Mouse (Mus musculus): ENCODE measurements around the gene Psmb4. TPM values are rescaled to one million over a fixed set of nuclear protein-coding genes. Genes with fewer than 3 reads are reported as not detected.
"Not testable (repeated sequence)": the region's sequence is repeated elsewhere in the genome, so short reads cannot be mapped to it uniquely, and the experiment has no call there.

Gene Psmb4
- 186 and 205 TPM in 2 replicates for polyA plus RNA-seq (2012; ENCODE audit: insufficient read depth, low replicate concordance)

DNA sequence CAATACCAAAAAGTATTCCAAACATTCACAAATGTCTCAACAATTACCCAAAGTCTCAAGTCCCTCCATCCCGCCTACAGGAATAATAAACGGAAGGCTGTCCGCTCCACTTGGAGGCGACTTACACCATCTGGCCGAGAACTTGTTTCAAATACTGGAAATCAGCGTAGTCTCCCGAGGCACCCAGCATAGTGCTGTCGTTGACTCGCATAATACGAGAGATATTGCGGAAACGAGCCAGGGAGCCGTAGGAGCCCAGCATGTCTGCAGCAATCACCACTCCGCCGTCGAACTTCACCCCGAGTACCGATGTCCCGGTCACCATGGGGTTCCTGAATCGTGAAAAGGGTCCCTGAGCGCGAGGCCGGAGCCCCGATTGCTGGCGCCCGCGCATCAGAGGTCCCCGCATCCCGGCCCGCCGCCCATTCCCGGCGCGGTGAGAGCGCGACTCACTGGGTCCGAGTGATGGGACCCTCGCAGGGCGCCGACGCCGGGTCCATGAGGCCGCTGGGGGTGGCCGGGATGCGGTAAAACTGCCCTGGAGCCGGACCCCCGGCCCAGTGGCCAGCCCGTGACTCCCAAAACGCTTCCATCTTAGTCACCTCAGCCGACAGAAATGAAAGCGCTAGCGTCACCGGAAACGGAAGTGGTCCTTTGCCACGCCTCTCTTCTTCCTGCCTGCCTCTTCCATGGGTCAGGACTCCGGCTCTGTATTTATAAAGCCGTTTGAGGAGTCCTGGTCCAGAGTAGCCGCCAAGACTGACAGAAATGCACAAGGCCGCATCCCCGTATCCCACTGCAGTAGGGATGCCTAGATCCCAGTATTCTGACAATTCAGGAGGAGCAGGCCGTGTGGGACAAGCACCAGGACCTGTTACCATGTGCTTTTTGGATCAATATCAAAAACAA, at the start of gene Psmb4:
Gene Psmb4, minus strand, starts transcription at position 646 of the 909 bp plus-strand sequence.
- no peaks in the 10 kb centered on the region for H3K27me3 ChIP-seq (replicated peaks)
- peaks cover 37% of the 10 kb centered on the region for H3K4me1 ChIP-seq
- peaks cover 42% of the 10 kb centered on the region for H3K36me3 ChIP-seq (replicated peaks; ENCODE audit: low read length)
- H3K4me3 ChIP-seq (replicated peaks): peak within 1 kb of the TSS; percentile 99
- TF ChIP-seq GATA1 (IDR thresholded peaks at IDR 0.05; ENCODE audit: borderline replicate concordance, low read length): no peak
- TF ChIP-seq FLI1 (IDR thresholded peaks at IDR 0.05; ENCODE audit: low read length): peak; percentile 80
- no peaks in the 10 kb centered on the region for H3K9me3 ChIP-seq

DNA sequence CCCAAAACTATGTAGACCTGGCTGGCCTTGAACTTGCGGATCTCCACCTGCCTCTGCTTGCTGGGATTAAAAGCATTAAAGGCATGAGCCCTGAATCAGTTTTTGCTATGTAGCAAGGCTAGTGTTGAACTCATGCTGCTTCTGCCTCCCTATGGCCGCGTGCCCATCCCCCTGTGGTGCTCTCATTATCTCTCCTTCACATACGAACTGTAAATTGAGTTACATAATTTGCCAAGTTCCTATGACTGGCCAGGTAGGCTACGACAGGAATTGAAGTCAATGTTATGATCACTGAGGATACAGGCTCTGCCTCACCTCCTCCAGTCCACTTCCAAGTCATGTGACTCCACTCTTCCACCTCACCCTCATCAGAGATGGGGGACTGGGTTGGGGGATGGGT, 49.4 kb upstream of the Psmb4 start:
- H3K4me3 ChIP-seq (replicated peaks); H3K27me3 ChIP-seq (replicated peaks); H3K9me3 ChIP-seq: not testable (repeated sequence)
- Histone ChIP-seq H3K4me1 (peaks cover 30% of the 10 kb centered on the region), H3K36me3 (replicated peaks; ENCODE audit: low read length) (peaks cover 11% of the 10 kb centered on the region)

DNA sequence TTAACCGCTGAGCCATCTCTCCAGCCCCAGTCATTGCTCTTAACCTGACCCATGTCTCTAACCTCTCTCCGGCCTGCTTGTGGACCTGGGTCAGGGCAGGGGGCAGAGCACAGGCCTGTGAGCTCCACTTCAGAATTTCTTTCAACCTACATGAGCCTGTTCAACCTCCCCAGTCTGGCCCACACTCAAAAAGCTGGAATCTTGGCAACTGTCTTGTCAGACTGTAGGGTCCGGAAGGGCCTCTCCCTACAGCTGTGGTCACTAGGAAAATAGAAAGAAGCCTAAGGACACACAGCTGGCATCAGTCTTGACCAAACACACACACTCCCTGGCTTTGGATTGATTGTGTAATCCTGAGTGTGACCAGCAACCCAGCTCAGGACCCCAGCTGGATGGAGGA, 48.6 kb upstream of the Psmb4 start:
- peaks cover 30% of the 10 kb centered on the region for H3K4me1 ChIP-seq
- not testable (repeated sequence) for H3K4me3 ChIP-seq (replicated peaks); H3K9me3 ChIP-seq; H3K27me3 ChIP-seq (replicated peaks)
- H3K36me3 ChIP-seq (replicated peaks; ENCODE audit: low read length): peaks cover 11% of the 10 kb centered on the region

- not testable (repeated sequence) for H3K36me3 ChIP-seq (replicated peaks; ENCODE audit: low read length); H3K27me3 ChIP-seq (replicated peaks); H3K9me3 ChIP-seq
- Histone ChIP-seq H3K4me3 (replicated peaks) (peak overlapping the region; percentile 42), H3K4me1 (peaks cover 30% of the 10 kb centered on the region)
Observed at GRCm38 (mm10) chr3:94934564-94934963, 47.8 kb upstream of the Psmb4 start.

GRCm38 (mm10) chr3:94933604-94934003, 46.8 kb upstream of the Psmb4 start:
- not testable (repeated sequence) for H3K9me3 ChIP-seq; H3K36me3 ChIP-seq (replicated peaks; ENCODE audit: low read length); H3K27me3 ChIP-seq (replicated peaks)
- H3K4me1 ChIP-seq: peaks cover 30% of the 10 kb centered on the region
- H3K4me3 ChIP-seq (replicated peaks): peak overlapping the region; percentile 82

GRCm38 (mm10) chr3:94932809-94933564, 46.2 kb upstream of the Psmb4 start, which contains the start of gene Selenbp1:
Gene Selenbp1, plus strand, starts transcription at chr3:94933056.
- Histone ChIP-seq H3K4me3 (replicated peaks) (peak within 1 kb of the TSS; percentile 90), H3K27me3 (replicated peaks) (no peaks in the 10 kb centered on the region), H3K9me3 (no peaks in the 10 kb centered on the region), H3K4me1 (peaks cover 33% of the 10 kb centered on the region), H3K36me3 (replicated peaks; ENCODE audit: low read length) (peaks cover 4% of the 10 kb centered on the region)
- TF ChIP-seq GATA1 (IDR thresholded peaks at IDR 0.05; ENCODE audit: borderline replicate concordance, low read length) (no peak), FLI1 (IDR thresholded peaks at IDR 0.05; ENCODE audit: low read length) (no peak)

- not testable (repeated sequence) for H3K4me3 ChIP-seq (replicated peaks); H3K27me3 ChIP-seq (replicated peaks); H3K36me3 ChIP-seq (replicated peaks; ENCODE audit: low read length); H3K9me3 ChIP-seq
- H3K4me1 ChIP-seq: peaks cover 40% of the 10 kb centered on the region
Observed at GRCm38 (mm10) chr3:94932279-94932678, 45.5 kb upstream of the Psmb4 start.

DNA sequence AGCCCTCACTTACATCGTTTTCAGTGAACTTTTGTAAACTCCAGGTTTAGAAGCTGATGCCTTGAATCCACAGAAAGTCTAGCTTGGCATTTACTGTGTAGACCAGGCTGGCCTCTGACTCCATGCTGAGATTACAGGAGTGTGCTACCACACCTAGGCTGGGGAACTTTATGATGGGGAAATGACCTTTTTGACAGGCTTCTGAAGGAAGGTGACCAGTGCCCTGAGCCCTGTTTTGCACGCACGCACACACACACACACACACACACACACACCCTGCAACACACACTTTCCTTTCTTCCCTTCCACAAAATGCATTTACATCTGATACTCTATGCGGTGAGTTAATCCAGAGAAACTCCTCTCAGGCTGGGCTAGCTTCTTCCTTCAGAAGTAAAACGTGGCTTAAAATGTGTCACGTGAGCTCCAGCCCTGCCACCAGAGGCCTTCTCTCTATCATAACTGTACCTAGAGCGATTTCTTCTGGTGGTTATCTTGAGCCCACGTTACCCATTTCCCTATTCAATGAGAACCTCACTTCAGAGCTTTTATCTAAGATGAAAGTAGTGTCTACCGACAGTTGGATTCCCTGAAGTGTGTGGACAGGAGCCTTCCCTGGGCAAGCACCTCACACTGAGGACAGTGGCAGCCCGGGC, 44.8 kb upstream of the Psmb4 start:
- not testable (repeated sequence) for H3K36me3 ChIP-seq (replicated peaks; ENCODE audit: low read length); H3K4me3 ChIP-seq (replicated peaks); H3K27me3 ChIP-seq (replicated peaks); H3K9me3 ChIP-seq
- H3K4me1 ChIP-seq: peaks cover 47% of the 10 kb centered on the region

DNA sequence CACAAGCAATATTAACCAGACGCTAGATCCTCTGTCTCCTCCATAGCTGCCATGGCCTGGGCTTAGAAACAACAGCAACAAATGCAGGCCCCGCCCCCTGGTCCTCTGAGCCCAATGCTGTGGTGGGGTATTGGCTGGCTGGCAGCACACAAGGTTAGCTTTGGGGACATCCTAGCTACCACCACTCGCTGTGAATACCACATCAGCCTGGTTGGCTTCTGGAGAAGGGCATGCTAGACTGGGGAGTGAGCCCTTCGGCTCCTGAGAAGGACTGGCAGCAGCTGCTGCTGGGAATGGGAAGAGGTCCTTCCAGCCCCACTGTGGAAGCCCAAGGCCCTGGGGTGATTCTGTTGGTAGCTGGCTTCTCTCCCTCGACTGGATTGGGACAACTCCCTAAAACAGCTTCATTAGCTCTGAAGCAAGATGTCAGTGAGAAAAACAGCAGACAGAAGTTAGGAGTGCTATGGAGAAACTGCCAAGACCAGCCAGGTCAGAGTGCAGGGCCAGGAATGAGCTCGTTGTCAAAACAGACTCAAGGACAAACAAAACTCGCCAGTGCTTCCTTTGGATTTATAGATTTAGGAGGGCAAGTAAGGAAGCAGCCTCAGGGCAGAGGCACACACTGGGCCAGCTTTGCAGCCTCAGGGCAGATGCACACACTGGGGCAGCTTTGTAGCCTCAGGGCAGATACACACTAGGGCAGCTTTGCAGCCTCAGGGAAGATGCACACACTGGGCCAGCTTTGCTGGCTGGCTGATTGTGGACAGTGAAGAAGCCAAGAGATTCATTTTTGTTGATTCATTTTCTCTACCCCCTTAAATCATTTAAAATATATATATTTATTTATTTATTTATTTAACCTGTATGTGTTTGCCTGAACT, 43.9 kb upstream of the Psmb4 start:
- not testable (repeated sequence) for H3K36me3 ChIP-seq (replicated peaks; ENCODE audit: low read length); H3K9me3 ChIP-seq; H3K4me3 ChIP-seq (replicated peaks); H3K27me3 ChIP-seq (replicated peaks)
- peaks cover 48% of the 10 kb centered on the region for H3K4me1 ChIP-seq

DNA sequence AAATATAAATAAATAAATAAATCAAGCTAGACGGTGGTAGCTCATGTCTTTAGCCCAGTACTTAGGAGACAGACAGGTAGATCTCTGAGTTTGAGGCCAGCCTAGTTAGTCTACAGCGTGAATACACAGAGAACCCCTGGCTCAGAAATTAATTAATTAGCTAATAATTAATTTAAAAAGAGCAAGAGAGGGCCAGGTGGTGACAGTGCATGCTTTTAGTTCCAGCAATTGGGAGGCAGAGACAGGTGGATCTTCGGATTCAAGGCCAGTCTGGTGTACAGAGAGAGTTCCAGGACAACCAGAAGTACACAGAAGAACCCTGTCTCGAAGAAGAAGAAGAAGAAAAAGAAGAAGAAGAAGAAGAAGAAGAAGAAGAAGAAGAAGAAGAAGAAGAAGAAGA, 42.2 kb upstream of the Psmb4 start:
- H3K9me3 ChIP-seq; H3K4me3 ChIP-seq (replicated peaks); H3K36me3 ChIP-seq (replicated peaks; ENCODE audit: low read length); H3K27me3 ChIP-seq (replicated peaks): not testable (repeated sequence)
- peaks cover 49% of the 10 kb centered on the region for H3K4me1 ChIP-seq

- not testable (repeated sequence) for H3K9me3 ChIP-seq; H3K4me3 ChIP-seq (replicated peaks); H3K27me3 ChIP-seq (replicated peaks); H3K36me3 ChIP-seq (replicated peaks; ENCODE audit: low read length)
- peaks cover 44% of the 10 kb centered on the region for H3K4me1 ChIP-seq
Observed at GRCm38 (mm10) chr3:94926301-94926736, 39.6 kb upstream of the Psmb4 start.

All from megakaryocyte, embryonic 14.5 days (primary cell).